Comparison of ENCODE assay signal across 9 mouse cellular contexts in genomic region chr7:138907976-138908375, GRCm38 (mm10). TPM values are rescaled to one million over a fixed set of nuclear protein-coding genes. Genes with fewer than 3 reads are reported as not detected.
DNase-seq lines count a peak whose midpoint lies in the region; ATAC-seq lines count a peak whose summit lies in the region.
"Had no signal": no experiment of that assay in that cellular context is flagged by ENCODE, and none has a peak within 500 bp of the region (broad histone marks: within the 10 kb centered on the region; RNA-seq: fewer than 3 reads in every experiment).

No protein-coding gene starts in this region.

- DNase-seq in adrenal gland, adult (ENCODE audit: inconsistent age in 2 of 2, low spot score in 1 of 2) = peak; percentile 8 to 53
- DNase-seq in adrenal gland, adult 8-10 months = no peak
- no peak for DNase-seq in neural tube, embryonic 11.5 days (ENCODE audit: low spot score)
- no peak for DNase-seq in neural tube, embryonic 10.5 days (ENCODE audit: extremely low spot score, low spot score)
- DNase-seq in liver, embryonic 11.5 days (ENCODE audit: low spot score) = peak; percentile 46
- no peak for DNase-seq in ovary, postnatal 36 days (ENCODE audit: low spot score)
- no peak for DNase-seq in spleen, adult 18-20 months
- DNase-seq in frontal cortex, postnatal 10 days (ENCODE audit: low spot score in 2 of 2) = no peak

- H3K4me1 ChIP-seq in neural tube, embryonic 11.5 days (ENCODE audit: control insufficient read depth, insufficient read depth, low read length) = peaks cover 3% of the 10 kb centered on the region; the same call in 1 of the 2 replicates
- peaks cover 25% of the 10 kb centered on the region for H3K4me1 ChIP-seq in liver, embryonic 11.5 days (replicated peaks; ENCODE audit: control insufficient read depth, insufficient read depth, low read length)

- 60% methylated on average over 5 of the region's 5 CpGs for WGBS in neural tube, embryonic 11.5 days
- 63% methylated on average over 5 of the region's 5 CpGs for WGBS in liver, embryonic 11.5 days

- no peaks in the 10 kb centered on the region for H3K9me3 ChIP-seq in neural tube, embryonic 11.5 days (ENCODE audit: control insufficient read depth, low read length)
- no peaks in the 10 kb centered on the region for H3K9me3 ChIP-seq in liver, embryonic 11.5 days (ENCODE audit: control insufficient read depth, low read length)

- no peak for ATAC-seq in neural tube, embryonic 11.5 days (ENCODE audit: insufficient read depth, low FRiP score, low TSS enrichment)
- no peak for ATAC-seq in liver, embryonic 11.5 days (replicated peaks; ENCODE audit: low FRiP score)

- H3K4me3 ChIP-seq in neural tube, embryonic 11.5 days (ENCODE audit: low read depth, low read length) = no peak overlapping the region
- H3K4me3 ChIP-seq in liver, embryonic 11.5 days (ENCODE audit: low read depth, low read length) = peak overlapping the region; percentile 87

- no peaks in the 10 kb centered on the region for H3K36me3 ChIP-seq in neural tube, embryonic 11.5 days (ENCODE audit: control insufficient read depth, insufficient read depth, low read length)
- no peaks in the 10 kb centered on the region; the same call in 1 of the 2 replicates for H3K36me3 ChIP-seq in liver, embryonic 11.5 days (ENCODE audit: control insufficient read depth, insufficient read depth, low read length)

- H3K9ac ChIP-seq in neural tube, embryonic 11.5 days (ENCODE audit: low read length) = no peak overlapping the region
- peak overlapping the region; percentile 92 for H3K9ac ChIP-seq in liver, embryonic 11.5 days (ENCODE audit: low read depth, low read length)

- H3K4me2 ChIP-seq in neural tube, embryonic 11.5 days (ENCODE audit: low read depth) = peak overlapping the region; percentile 20; the same call in 1 of the 2 replicates
- peak overlapping the region; percentile 89 for H3K4me2 ChIP-seq in liver, embryonic 11.5 days

- H3K27me3 ChIP-seq in neural tube, embryonic 11.5 days (ENCODE audit: control insufficient read depth, insufficient read depth, low read length) = no peaks in the 10 kb centered on the region
- H3K27me3 ChIP-seq in liver, embryonic 11.5 days (replicated peaks; ENCODE audit: control insufficient read depth, insufficient read depth, low read length) = no peaks in the 10 kb centered on the region

- H3K27ac ChIP-seq in neural tube, embryonic 11.5 days (ENCODE audit: low read depth, low read length) = no peak overlapping the region
- peak overlapping the region; percentile 77; the same call in 1 of the 2 replicates for H3K27ac ChIP-seq in liver, embryonic 11.5 days (ENCODE audit: low read depth, low read length)

RNA-seq across cellular contexts. Expression of gene Bnip3, which starts 1.3 kb away (rescaled TPM):
- 100 to 1,000 TPM; 109 to 258 (median 200) TPM for total RNA-seq in adrenal gland, adult 8-10 months (2022)
- 87.2 and 89.2 TPM in 2 replicates for polyA plus RNA-seq in neural tube, embryonic 11.5 days (2014; fragmentation: Nextera tagmentation; extraction: Ambion mirVana)
- polyA plus RNA-seq in liver, embryonic 11.5 days (2014; fragmentation: Nextera tagmentation; extraction: Ambion mirVana) = 200 and 218 TPM in 2 replicates

RNA-seq across cellular contexts. Expression of gene Jakmip3, which starts 32.6 kb away (rescaled TPM):
- 10 to 100 TPM in 2 of 4 experiments, 1 to 10 TPM in 2; 4.4 to 13.1 (median 8.8) TPM for total RNA-seq in adrenal gland, adult 8-10 months (2022)
- 2.7 and 3.5 TPM in 2 replicates for polyA plus RNA-seq in neural tube, embryonic 11.5 days (2014; fragmentation: Nextera tagmentation; extraction: Ambion mirVana)
- polyA plus RNA-seq in liver, embryonic 11.5 days (2014; fragmentation: Nextera tagmentation; extraction: Ambion mirVana) = 0.10 TPM in 1 of 2 replicates, not detected in the other
- total RNA-seq: neutrophil, adult 5-6 weeks had no signal

Comparison
In these comparisons a context has a peak if more than half of its experiments do, and no peak if none do; other contexts are left out.
1. DNase-seq: peak in adrenal gland, adult (2 of 2) and liver, embryonic 11.5 days (single experiment); none in adrenal gland, adult 8-10 months (single experiment), neural tube, embryonic 11.5 days (single experiment), neural tube, embryonic 10.5 days (single experiment), ovary, postnatal 36 days (single experiment), spleen, adult 18-20 months (0 of 2) and frontal cortex, postnatal 10 days (0 of 2).